Mouse (Mus musculus) right cerebral cortex, postnatal 25 days (tissue): ENCODE data around the gene Fam187b.

Experiments used
- DNase-seq: peaks from one replicate; pipeline ENCODE4 v3.0.0; 2022

Fam187b gene

GRCm38 (mm10) chr7:31017104-31017901, 43.7 kb downstream of the Fam187b start:
- DNase-seq, result peak; percentile 71

GRCm38 (mm10) chr7:31028609-31029008, 55.0 kb downstream of the Fam187b start:
- DNase-seq, result no peak

- no peak for DNase-seq
Observed at GRCm38 (mm10) chr7:31030717-31031116, 57.1 kb downstream of the Fam187b start.

GRCm38 (mm10) chr7:31031731-31032130, 58.1 kb downstream of the Fam187b start:
- DNase-seq, result no peak

GRCm38 (mm10) chr7:31033409-31034165, 60.0 kb downstream of the Fam187b start:
- DNase-seq, result no peak

GRCm38 (mm10) chr7:31034789-31035188, 61.2 kb downstream of the Fam187b start:
- DNase-seq, result no peak

GRCm38 (mm10) chr7:31035291-31035690, 61.7 kb downstream of the Fam187b start:
- DNase-seq, result no peak

GRCm38 (mm10) chr7:31036917-31037316, 63.3 kb downstream of the Fam187b start:
- DNase-seq, result no peak

- DNase-seq, result no peak
Observed at GRCm38 (mm10) chr7:31037675-31038074, 64.1 kb downstream of the Fam187b start.

GRCm38 (mm10) chr7:31039011-31039410, 65.4 kb downstream of the Fam187b start:
- no peak for DNase-seq
